Mouse (Mus musculus) CD4-positive, CD25-positive, alpha-beta regulatory T cell, adult 2 months (primary cell): Measurements from ENCODE around the gene Bcl2l15.
"Not testable (repeated sequence)": the region's sequence is repeated elsewhere in the genome, so short reads cannot be mapped to it uniquely, and the experiment has no call there.

ENCODE experiments used
- DNase-seq: peaks from one replicate; pipeline ENCODE4 v3.0.0-alpha.2; 2012; ENCODE audit warnings: low read depth, low spot score

Gene Bcl2l15

GRCm38 (mm10) chr3:103830681-103831080 is 1.7 kb upstream of the Bcl2l15 start:
- peak; percentile 57 for DNase-seq

DNA sequence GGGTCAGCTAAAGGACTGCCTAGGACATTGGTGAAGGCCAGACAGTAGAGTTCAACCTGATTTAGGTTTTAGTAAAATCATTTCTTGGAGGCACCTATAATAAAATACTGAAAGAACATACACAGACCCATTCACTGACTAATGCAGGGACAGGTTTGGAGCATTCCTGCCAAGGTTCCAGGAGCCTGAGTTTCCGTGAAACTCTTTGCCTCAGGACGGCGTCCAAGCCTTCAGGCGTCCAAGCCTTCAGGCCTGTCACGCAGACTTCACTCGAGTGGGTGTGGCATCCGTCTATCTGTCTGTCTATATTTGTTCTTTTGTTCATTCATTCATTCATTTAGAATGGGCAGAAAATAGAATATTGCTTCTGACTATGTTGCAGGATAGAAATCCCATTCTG is 1.3 kb upstream of the Bcl2l15 start:
- DNase-seq: no peak

GRCm38 (mm10) chr3:103834001-103834400 is 1.6 kb downstream of the Bcl2l15 start:
- DNase-seq: no peak

GRCm38 (mm10) chr3:103835272-103835950 is 3.0 kb downstream of the Bcl2l15 start:
- no peak for DNase-seq

DNA sequence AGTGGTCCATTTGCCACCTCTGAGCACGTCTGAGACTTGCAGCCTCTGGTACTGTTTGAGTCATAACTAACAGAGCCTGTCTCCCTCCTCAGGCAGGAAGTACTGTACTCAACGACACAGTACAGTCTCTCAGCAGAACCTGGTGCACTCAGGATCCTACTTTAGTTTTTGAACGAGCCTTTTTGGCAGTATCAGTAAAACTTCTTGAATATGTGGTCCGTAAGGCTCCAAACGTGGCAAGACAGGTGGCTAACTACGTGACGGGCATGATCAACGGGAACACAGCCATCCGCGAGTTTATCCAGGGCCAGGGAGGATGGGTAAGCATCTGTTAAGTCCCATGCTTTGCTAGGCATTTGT is 3.5 kb downstream of the Bcl2l15 start:
- peak; percentile 52 for DNase-seq

- no peak for DNase-seq
These were observed 4.1 kb downstream of the Bcl2l15 start for GRCm38 (mm10) chr3:103836453-103836852.

GRCm38 (mm10) chr3:103839711-103840110 is 7.3 kb downstream of the Bcl2l15 start:
- DNase-seq: no peak

- DNase-seq: not testable (repeated sequence)
These were observed 7.8 kb downstream of the Bcl2l15 start for GRCm38 (mm10) chr3:103840195-103840594.

GRCm38 (mm10) chr3:103840946-103841345 is 8.5 kb downstream of the Bcl2l15 start:
- not testable (repeated sequence) for DNase-seq

- DNase-seq: peak; percentile 67
These were observed 18.4 kb downstream of the Bcl2l15 start for GRCm38 (mm10) chr3:103850644-103851363.

DNA sequence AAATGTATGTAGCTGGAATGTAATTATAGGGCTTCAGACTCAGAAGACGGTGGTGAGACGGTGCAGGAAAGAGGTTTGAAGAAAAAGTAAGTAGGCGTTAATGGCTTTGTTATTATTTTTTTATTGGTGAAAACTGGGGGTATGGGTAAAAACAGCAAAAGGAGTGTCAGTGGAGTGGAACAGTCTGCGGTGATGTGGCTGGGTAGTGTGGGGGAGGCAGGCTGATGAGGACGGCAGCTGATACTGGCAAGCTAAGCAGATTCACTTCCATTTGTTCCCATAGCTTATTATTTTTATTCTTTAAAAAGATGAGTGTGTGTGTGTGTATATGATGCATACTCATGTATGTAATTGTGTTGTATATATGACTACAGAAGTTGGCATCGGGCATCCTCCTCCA is 19.1 kb downstream of the Bcl2l15 start:
- DNase-seq: peak; percentile 65

- DNase-seq: peak; percentile 50
These were observed 19.5 kb downstream of the Bcl2l15 start for GRCm38 (mm10) chr3:103851882-103852281.

- DNase-seq: peak; percentile 95
These were observed 20.3 kb downstream of the Bcl2l15 start for GRCm38 (mm10) chr3:103852565-103853299.

GRCm38 (mm10) chr3:103853804-103854203 is 21.4 kb downstream of the Bcl2l15 start:
- DNase-seq: no peak

DNA sequence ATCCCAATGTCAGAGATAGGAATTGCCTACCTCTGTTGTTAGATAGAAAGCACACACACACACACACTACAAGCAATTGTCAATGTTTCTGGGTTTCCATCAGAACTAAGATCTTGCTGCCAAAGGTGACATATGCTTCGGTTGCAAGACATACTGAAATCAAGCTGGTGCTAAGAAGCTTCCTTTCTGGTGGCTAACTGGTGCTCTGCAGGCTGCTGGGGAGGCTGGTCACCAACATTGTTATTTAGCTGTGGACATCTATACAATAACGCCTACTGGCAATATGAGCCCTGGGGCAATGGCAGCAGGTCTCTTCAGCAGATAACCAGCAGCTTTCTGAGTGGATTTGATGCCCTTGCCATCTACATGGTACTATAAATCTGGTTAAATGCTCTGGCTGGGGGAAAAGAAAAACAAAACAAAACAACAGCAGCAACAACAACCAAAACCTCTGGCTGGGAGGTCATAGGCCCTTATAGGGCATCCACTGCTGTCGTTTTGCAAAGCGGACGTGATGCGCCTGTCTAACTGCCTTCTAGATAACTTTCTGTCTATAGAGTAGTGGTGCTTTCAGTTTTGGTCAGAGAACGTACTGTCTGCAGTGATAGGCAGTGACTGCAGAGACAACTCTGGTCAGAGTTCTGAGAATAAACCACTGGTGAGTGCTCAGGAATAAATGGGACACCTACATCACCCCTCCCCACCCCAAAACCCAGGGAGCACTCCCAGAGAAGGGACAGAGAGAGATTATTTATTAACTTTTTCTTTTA is 24.8 kb downstream of the Bcl2l15 start:
- peak; percentile 84 for DNase-seq

DNA sequence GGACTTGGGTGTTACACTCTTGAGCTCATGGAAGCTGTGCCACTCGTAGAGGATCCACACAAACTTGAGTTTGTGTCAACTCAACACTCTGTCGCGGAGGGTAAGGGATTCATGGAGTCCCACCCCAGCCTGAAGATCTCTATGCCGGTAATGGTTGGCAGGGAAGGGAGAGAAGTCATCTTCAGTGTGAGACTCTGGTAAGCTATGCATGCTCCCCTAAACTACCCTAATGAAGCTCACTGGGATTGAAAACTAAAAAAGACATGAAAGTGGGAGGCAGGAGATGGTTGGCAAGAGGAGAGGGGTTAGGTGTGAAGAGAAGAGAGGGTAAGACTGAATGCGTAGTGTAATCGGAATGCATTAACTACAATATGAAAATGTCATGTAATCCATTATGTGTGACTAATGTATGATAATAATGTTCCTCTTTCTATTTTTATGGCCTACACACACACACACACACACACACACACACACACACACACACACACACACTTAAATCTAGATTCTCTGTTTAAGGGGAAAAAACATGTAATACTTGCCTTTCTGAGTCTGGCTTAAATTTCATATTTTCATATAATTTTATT is 25.7 kb downstream of the Bcl2l15 start:
- DNase-seq: peak; percentile 36

DNA sequence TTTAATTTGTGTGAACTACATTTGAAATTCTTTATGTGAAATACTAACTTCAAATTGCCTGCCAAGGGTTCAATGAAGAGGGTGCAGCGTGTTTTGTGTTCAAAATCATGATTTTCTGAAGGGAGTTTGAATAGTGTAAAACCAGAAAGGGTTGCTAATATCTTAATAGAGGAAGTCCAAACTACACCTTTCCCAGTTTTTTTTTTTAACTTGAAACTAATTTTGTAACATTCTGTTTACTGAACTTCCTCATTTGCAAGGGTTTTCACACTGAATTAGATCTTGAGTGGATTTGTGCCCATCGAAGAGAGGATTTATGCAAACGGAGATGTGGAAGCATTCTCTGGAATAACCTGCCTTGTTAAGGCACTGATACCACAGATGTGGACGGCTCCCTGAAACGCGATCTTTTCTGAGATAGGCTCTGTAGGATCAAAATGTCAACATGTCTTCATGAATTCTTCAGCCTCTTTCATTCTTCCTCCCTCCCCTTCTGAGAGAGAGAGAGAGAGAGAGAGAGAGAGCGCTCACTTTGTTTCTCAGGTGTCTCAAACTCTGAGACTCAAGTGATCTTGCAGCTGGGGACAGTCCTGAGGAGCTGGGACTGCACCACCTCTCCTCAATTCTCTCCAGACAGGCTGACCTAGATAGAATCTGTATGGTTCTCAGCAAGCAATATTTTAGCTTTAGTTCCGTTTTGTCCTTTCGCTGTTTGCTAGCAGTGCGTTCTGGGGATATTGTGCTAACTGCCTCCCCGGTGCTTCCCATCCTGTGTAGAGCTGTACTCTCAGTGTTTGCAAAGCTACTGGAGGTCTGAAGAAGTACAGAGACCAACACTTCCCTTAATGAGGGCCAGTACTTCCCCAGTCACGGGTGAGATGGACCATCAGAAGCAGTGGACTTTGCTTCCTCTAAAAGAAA is 26.7 kb downstream of the Bcl2l15 start, which contains the start of gene Ptpn22:
Ptpn22 (plus strand) TSS at position 915 of the 921 bp plus-strand sequence.
- DNase-seq: peak; percentile 70

GRCm38 (mm10) chr3:103859851-103860391 is 27.5 kb downstream of the Bcl2l15 start:
- DNase-seq: peak; percentile 90

GRCm38 (mm10) chr3:103862721-103863220 is 30.4 kb downstream of the Bcl2l15 start:
- peak; percentile 53 for DNase-seq

DNA sequence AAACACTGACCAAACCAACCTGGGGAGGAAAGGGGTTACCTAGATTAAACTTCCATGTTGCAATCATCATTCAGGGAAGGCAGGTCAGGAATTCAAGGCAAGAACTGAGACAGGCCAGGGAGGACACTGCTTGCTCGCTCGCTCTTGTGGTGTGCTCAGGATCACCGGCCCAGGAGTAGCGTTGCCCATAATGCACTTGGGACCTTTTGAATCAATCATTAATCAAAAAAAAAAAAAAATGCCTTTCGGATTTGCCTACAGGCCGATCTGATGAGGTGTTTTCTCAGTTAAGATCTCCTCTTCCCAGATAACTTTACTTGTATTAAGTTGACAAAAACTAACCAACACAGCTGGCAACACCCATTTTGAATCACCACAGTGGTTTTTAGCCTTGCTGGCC is 31.8 kb downstream of the Bcl2l15 start:
- no peak for DNase-seq
